Mouse (Mus musculus) G1E (cell line): ENCODE data around the gene D10Jhu81e.

ENCODE experiments used
- CTCF ChIP-seq: IDR thresholded peaks from 2 replicates; pipeline ENCODE4 v1.5.1; 2012; ENCODE audit warnings: low read depth, low read length, inconsistent platforms, mixed read lengths
- POLR2AphosphoS5 ChIP-seq: IDR thresholded peaks from 2 replicates; pipeline ENCODE4 v1.6.1; 2012; ENCODE audit warnings: low read depth, low read length, inconsistent platforms; ENCODE audit not compliant: insufficient replicate concordance
- TAL1 ChIP-seq: conservative IDR thresholded peaks from 2 replicates; pipeline ENCODE4 v1.6.1; 2012; ENCODE audit warnings: low read depth, low read length, inconsistent platforms, mixed read lengths

DNA sequence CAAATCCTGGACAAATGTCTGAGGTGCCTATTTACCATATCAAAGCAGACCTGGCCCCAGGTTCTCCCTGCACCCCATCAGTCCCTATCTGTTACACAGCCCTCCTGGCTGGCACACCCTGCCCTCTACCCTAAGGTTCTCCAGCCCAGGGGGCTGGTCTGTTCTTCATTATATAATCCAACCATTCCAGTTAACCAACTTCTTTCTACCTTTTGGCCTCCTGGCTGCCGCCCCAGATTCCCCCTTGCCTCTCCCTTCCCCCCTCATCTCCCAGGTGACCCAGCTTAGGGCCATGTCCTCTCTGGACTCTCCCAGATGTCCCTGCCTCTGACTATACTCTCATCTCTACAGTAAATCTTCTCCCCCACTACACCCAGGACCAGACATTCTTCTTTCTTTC, 41.7 kb downstream of the D10Jhu81e start:
- TF ChIP-seq CTCF (no peak), POLR2AphosphoS5 (no peak), TAL1 (no peak)
